Comparison of ENCODE assay signal across 8 mouse cellular contexts in the genomic region with DNA sequence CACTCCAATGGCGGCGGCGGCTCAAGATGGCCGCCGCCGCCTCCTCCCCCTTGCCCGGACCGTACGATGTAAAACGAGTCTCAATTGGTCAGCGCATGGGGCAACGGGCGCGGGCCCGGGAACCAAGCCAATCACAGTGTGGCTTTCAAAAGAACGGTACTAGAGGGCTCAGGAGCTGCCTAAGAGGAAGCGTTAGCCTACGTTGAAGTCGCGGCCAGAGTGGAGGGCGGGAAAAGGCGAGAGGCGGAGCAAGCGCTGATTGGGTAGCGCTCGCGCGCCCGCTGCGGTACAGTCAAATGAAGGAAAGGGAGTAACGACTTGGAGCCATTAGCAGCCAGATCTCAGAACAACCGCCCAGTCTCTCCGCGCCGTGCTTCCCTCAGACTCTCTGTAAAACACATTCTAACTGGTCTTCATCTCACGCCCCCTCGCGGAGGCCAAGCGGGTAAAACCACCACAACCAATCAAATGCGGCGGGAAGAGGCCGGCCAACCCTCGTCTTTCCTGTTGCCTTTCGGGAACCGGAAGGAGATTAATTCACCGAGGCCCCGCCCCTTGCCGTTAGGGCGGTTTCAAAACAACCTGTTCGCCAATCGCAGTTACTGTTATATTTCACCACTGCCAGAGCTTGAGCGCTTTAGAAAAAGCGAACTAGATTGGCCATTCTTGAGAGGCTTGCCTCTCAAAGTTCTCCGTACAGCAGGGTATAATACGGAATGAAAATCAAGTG. TPM values are rescaled to one million over a fixed set of nuclear protein-coding genes. Genes with fewer than 3 reads are reported as not detected.
DNase-seq lines count a peak whose midpoint lies in the region; ATAC-seq and TF ChIP-seq lines count a peak whose summit lies in the region.

A gene (minus strand): TSS at position 20 of the 730 bp plus-strand sequence.

- H3K36me3 ChIP-seq in ES-Bruce4 (ENCODE audit: control insufficient read depth, insufficient read depth, low read length, poor library complexity, severe bottlenecking), result peaks cover 15% of the 10 kb centered on the region
- peaks cover 16% of the 10 kb centered on the region for H3K36me3 ChIP-seq in forebrain, embryonic 13.5 days (ENCODE audit: poor library complexity, severe bottlenecking)
- peaks cover 19% of the 10 kb centered on the region for H3K36me3 ChIP-seq in liver, postnatal 0 days (replicated peaks; ENCODE audit: insufficient read depth, low read length)
- H3K36me3 ChIP-seq in neural tube, embryonic 14.5 days (ENCODE audit: control insufficient read depth, insufficient read depth, low read length), result peaks cover 9% of the 10 kb centered on the region; the same call in 1 of the 2 replicates

- 0 out of 2 replicates have a peak, but pooled peaks have one; percentile 30 for TF ChIP-seq EP300 in ES-Bruce4 (IDR thresholded peaks at IDR 0.05; ENCODE audit: insufficient read depth, low read depth, low read length)
- peak; percentile 73 for TF ChIP-seq EP300 in liver, postnatal 0 days (IDR thresholded peaks at IDR 0.05; ENCODE audit: low read depth)

- no peaks in the 10 kb centered on the region for H3K9me3 ChIP-seq in ES-Bruce4 (replicated peaks; ENCODE audit: control insufficient read depth, insufficient read depth, low read length, poor library complexity, severe bottlenecking)
- H3K9me3 ChIP-seq in forebrain, embryonic 13.5 days (replicated peaks), result no peaks in the 10 kb centered on the region
- H3K9me3 ChIP-seq in liver, postnatal 0 days (ENCODE audit: low read length), result no peaks in the 10 kb centered on the region
- H3K9me3 ChIP-seq in neural tube, embryonic 14.5 days (ENCODE audit: control insufficient read depth, low read length), result no peaks in the 10 kb centered on the region

- H3K4me2 ChIP-seq in forebrain, embryonic 13.5 days, result peak within 1 kb of the TSS; percentile 84
- peak within 1 kb of the TSS; percentile 92 for H3K4me2 ChIP-seq in liver, postnatal 0 days (ENCODE audit: low read depth, low read length)
- H3K4me2 ChIP-seq in neural tube, embryonic 14.5 days (ENCODE audit: low read depth, low read length), result peak within 1 kb of the TSS; percentile 99

- ATAC-seq in cerebellum, adult (ENCODE audit: insufficient number of reproducible peaks, low FRiP score, low TSS enrichment), result peak; percentile 87
- ATAC-seq in forebrain, embryonic 13.5 days, result peak; percentile 95
- peak; percentile 86 for ATAC-seq in liver, postnatal 0 days
- ATAC-seq in neural tube, embryonic 14.5 days (ENCODE audit: low read depth), result peak; percentile 95

- peak; percentile 10 for TF ChIP-seq CTCF in ES-Bruce4 (IDR thresholded peaks at IDR 0.05; ENCODE audit: low read depth, low read length)
- peak; percentile 64 for TF ChIP-seq CTCF in liver, postnatal 0 days (IDR thresholded peaks at IDR 0.05; ENCODE audit: low read depth)

- DNase-seq in heart, postnatal 10 days, result peak; percentile 99 to 100
- DNase-seq in large intestine, adult 2 months (ENCODE audit: low read depth, low spot score), result peak; percentile 97
- peak; percentile 98 for DNase-seq in liver, postnatal 0 days
- peak; percentile 99 for DNase-seq in testis, postnatal 10 days (ENCODE audit: low spot score)

- intact Hi-C loops in heart, postnatal 10 days (cut with DNase I), result loop anchor here (2.0 to 5.0 kb wide), 2 partner anchors 74 to 92 kb away; a partner anchor contains a TSS

- TF ChIP-seq POLR2A in ES-Bruce4 (IDR thresholded peaks at IDR 0.05; ENCODE audit: insufficient read depth, low read length), result no peak

- no peaks in the 10 kb centered on the region for H3K27me3 ChIP-seq in ES-Bruce4 (ENCODE audit: control insufficient read depth, insufficient read depth, low read length, poor library complexity, severe bottlenecking)
- no peaks in the 10 kb centered on the region for H3K27me3 ChIP-seq in forebrain, embryonic 13.5 days
- H3K27me3 ChIP-seq in liver, postnatal 0 days (ENCODE audit: insufficient read depth, low read length), result no peaks in the 10 kb centered on the region
- no peaks in the 10 kb centered on the region for H3K27me3 ChIP-seq in neural tube, embryonic 14.5 days (ENCODE audit: control insufficient read depth, insufficient read depth, low read length)

- under 1% methylated on average over 55 of the region's 55 CpGs for WGBS in forebrain, embryonic 13.5 days
- under 1% methylated on average over 55 of the region's 55 CpGs for WGBS in large intestine, adult 2 months
- under 1% methylated on average over 52 of the region's 55 CpGs for WGBS in liver, postnatal 0 days (ENCODE audit: insufficient replicate concordance)
- WGBS in neural tube, embryonic 14.5 days, result under 1% methylated on average over 53 of the region's 55 CpGs

- no peaks in the 10 kb centered on the region for H3K4me1 ChIP-seq in ES-Bruce4 (ENCODE audit: control insufficient read depth, insufficient read depth, low read length)
- H3K4me1 ChIP-seq in forebrain, embryonic 13.5 days, result peaks cover 28% of the 10 kb centered on the region
- H3K4me1 ChIP-seq in liver, postnatal 0 days (ENCODE audit: insufficient read depth), result peaks cover 28% of the 10 kb centered on the region
- H3K4me1 ChIP-seq in neural tube, embryonic 14.5 days (ENCODE audit: control insufficient read depth, insufficient read depth, low read length), result peaks cover 19% of the 10 kb centered on the region

- peak within 1 kb of the TSS; percentile 87 for H3K4me3 ChIP-seq in ES-Bruce4 (ENCODE audit: low read depth, low read length)
- H3K4me3 ChIP-seq in forebrain, embryonic 13.5 days, result peak within 1 kb of the TSS; percentile 98
- H3K4me3 ChIP-seq in liver, postnatal 0 days (ENCODE audit: low read depth, low read length), result peak within 1 kb of the TSS; percentile 79
- peak within 1 kb of the TSS; percentile 96 for H3K4me3 ChIP-seq in neural tube, embryonic 14.5 days (ENCODE audit: low read depth, low read length)

- H3K9ac ChIP-seq in ES-Bruce4 (ENCODE audit: low read depth, poor library complexity, severe bottlenecking), result peak within 1 kb of the TSS; percentile 99
- H3K9ac ChIP-seq in forebrain, embryonic 13.5 days, result peak within 1 kb of the TSS; percentile 99
- peak within 1 kb of the TSS; percentile 94 for H3K9ac ChIP-seq in liver, postnatal 0 days (replicated peaks)
- H3K9ac ChIP-seq in neural tube, embryonic 14.5 days (replicated peaks; ENCODE audit: low read depth, low read length), result peak within 1 kb of the TSS; percentile 96

- peak within 1 kb of the TSS; percentile 92 for H3K27ac ChIP-seq in ES-Bruce4 (ENCODE audit: insufficient read depth, low read length)
- peak within 1 kb of the TSS; percentile 98 for H3K27ac ChIP-seq in forebrain, embryonic 13.5 days
- peak within 1 kb of the TSS; percentile 98 for H3K27ac ChIP-seq in liver, postnatal 0 days (ENCODE audit: low read depth)
- H3K27ac ChIP-seq in neural tube, embryonic 14.5 days (ENCODE audit: low read depth, low read length), result peak within 1 kb of the TSS; percentile 95

RNA-seq across cellular contexts. Expression of the gene that starts here (rescaled TPM):
- polyA plus RNA-seq in ES-Bruce4 (2011; ENCODE audit: insufficient read depth, insufficient read length, low read depth, missing spikeins), result 155 and 156 TPM in 2 replicates
- polyA plus RNA-seq in forebrain, embryonic 13.5 days (2015; fragmentation: Nextera tagmentation; extraction: Ambion mirVana), result 60.8 and 65.0 TPM in 2 replicates
- 100 to 1,000 TPM; 117 to 119 TPM for total RNA-seq in heart, postnatal 10 days (2021)
- 35.8 and 42.9 TPM in 2 replicates for polyA plus RNA-seq in large intestine, adult 2 months (2012; rRNA removed)
- polyA plus RNA-seq in liver, postnatal 0 days (2015; fragmentation: Nextera tagmentation; extraction: Ambion mirVana), result 21.4 and 22.6 TPM in 2 replicates
- 52.9 and 53.0 TPM in 2 replicates for polyA plus RNA-seq in neural tube, embryonic 14.5 days (2014; fragmentation: Nextera tagmentation; extraction: Ambion mirVana)

Comparison
In these comparisons a context has a peak if more than half of its experiments do, and no peak if none do; other contexts are left out.
1. Peak in every context shown above with its lines: DNase-seq, ATAC-seq, H3K4me3 ChIP-seq and H3K27ac ChIP-seq.